ENCODE assay signal across 8 mouse cellular contexts in the genomic region with DNA sequence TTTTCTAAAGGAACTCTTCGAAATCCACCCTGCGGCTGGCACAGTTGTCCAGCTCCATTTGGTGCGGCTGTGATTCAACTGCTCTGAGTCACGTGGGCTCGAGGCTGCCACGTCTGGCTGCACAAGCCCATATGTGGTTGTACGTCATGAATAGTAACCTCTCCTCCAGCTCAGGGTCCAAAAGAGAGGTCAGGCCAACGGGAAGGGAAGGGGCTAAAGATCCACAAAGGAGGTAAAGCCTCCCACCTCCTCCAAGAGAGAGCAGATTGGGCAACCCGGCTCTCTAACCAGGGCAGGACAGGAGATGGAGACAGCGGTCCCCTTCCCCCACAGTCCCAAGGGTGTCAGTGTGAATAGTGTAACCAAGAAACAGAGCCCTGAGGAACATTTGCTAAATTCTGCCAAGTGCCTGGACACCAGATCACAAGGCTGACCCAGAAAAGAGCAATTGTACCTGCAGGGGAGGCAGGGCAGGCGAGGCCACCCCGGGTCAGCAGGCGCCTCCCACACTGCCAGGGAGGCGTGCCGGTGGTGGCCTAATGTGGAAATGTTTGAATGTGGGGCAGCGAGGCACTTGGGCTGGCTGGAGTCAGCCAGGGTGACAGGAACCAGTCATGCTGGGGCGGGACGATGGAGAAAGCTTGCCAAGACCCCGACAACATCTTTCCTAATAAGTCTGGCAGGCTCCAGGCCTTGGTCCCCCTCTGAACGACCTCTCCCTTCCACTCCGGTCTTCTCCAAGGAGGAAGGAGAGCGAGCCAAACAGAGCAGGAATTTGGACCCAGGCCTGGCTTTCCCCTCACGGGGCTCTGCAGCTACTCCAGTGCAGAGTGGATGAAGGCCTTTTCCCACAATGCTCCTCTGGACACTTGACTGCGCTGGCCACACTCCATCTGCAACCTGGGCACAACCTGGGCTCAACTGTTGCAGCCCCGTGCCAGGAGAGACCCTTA.
DNase-seq lines count a peak whose midpoint lies in the region; ATAC-seq lines count a peak whose summit lies in the region.

No protein-coding gene starts in this region.

- H3K9me3 ChIP-seq in hindbrain, embryonic 10.5 days, result no peaks in the 10 kb centered on the region
- no peaks in the 10 kb centered on the region for H3K9me3 ChIP-seq in lung, embryonic 15.5 days

- no peaks in the 10 kb centered on the region for H3K36me3 ChIP-seq in hindbrain, embryonic 10.5 days
- no peaks in the 10 kb centered on the region for H3K36me3 ChIP-seq in lung, embryonic 15.5 days

- peak; percentile 86 for ATAC-seq in lung, embryonic 15.5 days (ENCODE audit: borderline replicate concordance, extremely low read depth, low FRiP score, low TSS enrichment)

- no peak overlapping the region; the same call in 1 of the 2 replicates for H3K4me3 ChIP-seq in hindbrain, embryonic 10.5 days
- no peak overlapping the region for H3K4me3 ChIP-seq in lung, embryonic 15.5 days

- 36% methylated on average over 25 of the region's 25 CpGs for WGBS in hindbrain, embryonic 10.5 days
- 22% methylated on average over 25 of the region's 25 CpGs for WGBS in lung, embryonic 15.5 days

- peak overlapping the region; percentile 18; the same call in 1 of the 2 replicates for H3K9ac ChIP-seq in lung, embryonic 15.5 days

- no peaks in the 10 kb centered on the region for H3K27me3 ChIP-seq in hindbrain, embryonic 10.5 days (ENCODE audit: insufficient read depth, poor library complexity, severe bottlenecking)
- H3K27me3 ChIP-seq in lung, embryonic 15.5 days, result no peaks in the 10 kb centered on the region

- peak overlapping the region; percentile 85 for H3K27ac ChIP-seq in hindbrain, embryonic 10.5 days
- peak overlapping the region; percentile 100 for H3K27ac ChIP-seq in lung, embryonic 15.5 days

- H3K4me2 ChIP-seq in lung, embryonic 15.5 days, result peak overlapping the region; percentile 35

- peak; percentile 90 for DNase-seq in Muller cell, postnatal 12 days (ENCODE audit: inconsistent ontology term)
- DNase-seq in cerebellum, postnatal 14 days, result peak; percentile 90 to 92
- peak; percentile 58 to 78 for DNase-seq in frontal cortex, postnatal 14 days (ENCODE audit: low spot score in 2 of 2)
- peak; percentile 46 for DNase-seq in hindbrain, embryonic 10.5 days (ENCODE audit: low spot score)
- peak; percentile 82 to 88 for DNase-seq in layer of hippocampus, postnatal 14 days (ENCODE audit: low spot score in 2 of 2)
- DNase-seq in ovary, postnatal 10 days (ENCODE audit: low spot score), result peak; percentile 79
- DNase-seq in urinary bladder, postnatal 36 days (ENCODE audit: low spot score in 2 of 2), result peak; percentile 72 to 93

- peaks cover 46% of the 10 kb centered on the region for H3K4me1 ChIP-seq in hindbrain, embryonic 10.5 days (replicated peaks)
- peaks cover 67% of the 10 kb centered on the region for H3K4me1 ChIP-seq in lung, embryonic 15.5 days
